Mouse (Mus musculus) forebrain, embryonic 15.5 days (tissue): ENCODE data around the gene Frmd4b. TPM values are rescaled to one million over a fixed set of nuclear protein-coding genes. Genes with fewer than 3 reads are reported as not detected.

Experiments used
- ATAC-seq: fragments of 200-750 bp; cut with Nextera tagmentation; replicated peaks from 2 replicates; pipeline ENCODE4 v1.8.0; 2017; ENCODE audit warnings: mild to moderate bottlenecking, moderate TSS enrichment, moderate library complexity
- H3K27ac ChIP-seq: fragments of 300-500 bp; sonication (generic); replicated peaks from 2 replicates; pipeline ENCODE4 v1.5.1; 2015; ENCODE audit warnings: mild to moderate bottlenecking, inconsistent platforms
- H3K27me3 ChIP-seq: fragments of 300-500 bp; sonication (generic); 2 replicates; pipeline ENCODE4 v1.6.1; 2015; ENCODE audit warnings: inconsistent platforms
- H3K36me3 ChIP-seq: fragments of 300-500 bp; sonication (generic); 2 replicates; pipeline ENCODE4 v1.6.1; 2015; ENCODE audit warnings: mild to moderate bottlenecking, inconsistent platforms
- H3K4me1 ChIP-seq: fragments of 300-500 bp; sonication (generic); 2 replicates; pipeline ENCODE4 v1.6.1; 2015; ENCODE audit warnings: inconsistent platforms
- H3K4me2 ChIP-seq: fragments of 300-500 bp; sonication (generic); replicated peaks from 2 replicates; pipeline ENCODE4 v1.6.1; 2015; ENCODE audit warnings: mild to moderate bottlenecking, inconsistent platforms
- H3K4me3 ChIP-seq: fragments of 300-500 bp; sonication (generic); 2 replicates; pipeline ENCODE4 v1.5.1; 2015; ENCODE audit warnings: mild to moderate bottlenecking, inconsistent platforms
- H3K9ac ChIP-seq: fragments of 300-500 bp; sonication (generic); replicated peaks from 2 replicates; pipeline ENCODE4 v1.6.1; 2015; ENCODE audit warnings: mild to moderate bottlenecking, inconsistent platforms
- H3K9me3 ChIP-seq: fragments of 300-500 bp; sonication (generic); 2 replicates; pipeline ENCODE4 v1.6.1; 2016; ENCODE audit warnings: inconsistent platforms
- WGBS: fragments of 180-500 bp; shearing (Covaris S2); methylation state at CpG from one replicate; pipeline ENCODE4 v1.1.7; 2015; ENCODE audit warnings: mixed read lengths; 5-methylcytosine and 5-hydroxymethylcytosine counted together
- polyA plus RNA-seq: library from polyadenylated mRNA; unstranded; fragments of >200 nt; fragmentation: Nextera tagmentation; extraction: Ambion mirVana; gene quantifications from 2 replicates; pipeline ENCODE4 v1.2.1, GENCODE M21; 2015

Frmd4b gene
- polyA plus RNA-seq, 1 experiment from 2014 or later = 49.0 TPM

DNA sequence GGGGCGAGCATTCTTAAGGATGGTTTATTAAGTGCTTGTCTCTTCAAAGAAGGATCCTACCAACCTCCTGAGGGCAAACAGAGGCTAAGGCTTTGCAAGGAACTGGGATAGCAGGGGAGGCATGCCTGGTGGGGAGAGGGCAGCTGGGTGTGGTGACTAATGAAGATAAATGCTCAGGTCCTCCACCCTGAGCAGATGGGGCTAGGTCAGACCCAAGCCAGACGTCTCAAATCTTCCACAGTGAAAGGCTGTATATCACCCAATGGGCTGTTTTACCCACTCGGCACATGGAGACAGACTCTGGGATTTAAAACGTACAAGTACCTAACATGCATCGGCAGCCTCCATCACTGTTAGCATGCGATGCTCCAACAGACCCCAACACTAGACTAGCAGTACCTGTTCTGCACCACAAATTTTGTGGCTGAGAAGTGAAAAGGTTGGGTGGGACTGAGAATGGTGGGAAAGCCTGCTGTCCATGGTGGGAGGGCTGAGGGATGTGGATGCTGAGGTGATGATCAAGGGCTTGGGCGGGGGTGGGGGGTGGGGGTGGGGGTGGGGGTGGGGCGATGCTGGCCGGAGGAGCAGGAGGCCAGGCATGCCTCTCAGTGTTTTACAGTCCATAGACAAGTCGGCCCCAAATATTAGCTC lies 214.4 kb downstream of the Frmd4b start:
- no peaks in the 10 kb centered on the region for H3K36me3 ChIP-seq
- H3K4me3 ChIP-seq = no peak overlapping the region
- peaks cover 13% of the 10 kb centered on the region for H3K4me1 ChIP-seq
- H3K9me3 ChIP-seq = no peaks in the 10 kb centered on the region
- 84% methylated on average over 10 of the region's 10 CpGs for WGBS
- no peak overlapping the region for H3K4me2 ChIP-seq
- H3K27me3 ChIP-seq = no peaks in the 10 kb centered on the region
- ATAC-seq = no peak
- no peak overlapping the region for H3K27ac ChIP-seq
- no peak overlapping the region for H3K9ac ChIP-seq

DNA sequence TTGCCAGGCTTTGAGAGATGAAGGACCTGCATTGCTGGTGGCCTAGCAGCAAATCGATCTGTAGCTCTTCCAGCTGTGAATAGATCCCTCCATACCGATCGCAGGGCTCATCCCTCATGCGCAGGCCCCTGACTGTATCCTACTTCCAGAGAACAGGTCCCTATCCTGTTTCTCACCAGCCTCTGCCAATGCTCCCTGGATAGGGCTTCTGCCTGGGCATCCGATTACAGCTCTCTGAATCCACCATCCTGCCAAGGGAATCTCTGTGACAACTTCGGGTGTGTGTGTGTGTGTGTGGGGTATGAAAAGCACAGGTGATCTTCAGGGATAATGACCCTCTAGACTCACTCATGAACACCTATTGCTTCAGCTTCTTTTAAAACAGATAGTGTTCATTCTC lies 216.9 kb downstream of the Frmd4b start:
- no peak overlapping the region for H3K4me3 ChIP-seq
- peaks cover 37% of the 10 kb centered on the region for H3K4me1 ChIP-seq
- no peaks in the 10 kb centered on the region for H3K27me3 ChIP-seq
- H3K4me2 ChIP-seq = no peak overlapping the region
- no peak overlapping the region for H3K9ac ChIP-seq
- H3K27ac ChIP-seq = no peak overlapping the region
- no peaks in the 10 kb centered on the region for H3K9me3 ChIP-seq
- WGBS = 90% methylated on average over 6 of the region's 6 CpGs
- H3K36me3 ChIP-seq = no peaks in the 10 kb centered on the region
- no peak for ATAC-seq

DNA sequence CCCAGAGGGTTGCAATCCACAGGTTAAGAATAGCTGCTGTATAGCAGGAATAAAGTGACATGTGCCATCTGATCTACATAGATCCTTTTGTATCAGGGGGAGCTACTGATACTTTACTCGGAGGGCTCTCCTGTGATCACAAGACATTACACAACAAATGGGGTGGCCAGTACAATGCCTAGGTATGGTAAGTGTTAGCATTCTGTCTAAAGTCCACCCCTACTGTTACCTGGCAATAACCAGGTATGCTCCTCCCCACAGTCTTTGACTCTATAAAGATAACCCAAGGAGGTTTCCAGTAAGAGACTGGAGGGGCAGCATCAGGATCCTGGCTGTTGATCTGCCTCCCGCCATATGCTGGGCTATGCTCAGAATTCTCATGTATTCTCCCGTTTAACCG lies 219.4 kb downstream of the Frmd4b start:
- WGBS = 78% methylated on average over 4 of the region's 4 CpGs

DNA sequence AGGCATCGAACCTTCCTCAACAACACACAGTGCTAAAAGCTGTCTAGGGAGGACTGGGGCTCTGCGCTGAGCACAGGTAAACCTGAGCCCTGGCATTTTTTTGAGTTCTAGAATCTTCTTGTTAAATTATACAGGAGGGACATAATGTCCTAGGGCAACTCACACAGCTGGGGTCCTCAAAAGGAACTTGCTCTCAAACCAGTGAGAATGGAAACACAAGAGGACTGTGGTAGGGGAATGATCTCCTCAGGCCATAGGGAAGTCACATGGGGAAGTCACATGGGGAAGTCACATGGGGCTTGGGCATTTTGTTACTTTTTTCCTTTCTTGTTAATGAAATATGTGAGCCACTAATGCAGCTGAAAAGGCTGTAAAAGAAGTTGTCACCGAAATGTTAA lies 220.4 kb downstream of the Frmd4b start:
- Histone ChIP-seq H3K4me2 (no peak overlapping the region), H3K9ac (no peak overlapping the region), H3K27me3 (no peaks in the 10 kb centered on the region), H3K4me3 (no peak overlapping the region), H3K27ac (peak overlapping the region; percentile 80), H3K9me3 (no peaks in the 10 kb centered on the region), H3K36me3 (no peaks in the 10 kb centered on the region), H3K4me1 (peaks cover 52% of the 10 kb centered on the region)
- WGBS = 16% methylated on average over 3 of the region's 3 CpGs
- peak; percentile 57 for ATAC-seq

More for the DNA sequence above, 219.4 kb downstream of the Frmd4b start:
- Histone ChIP-seq H3K9me3 (no peaks in the 10 kb centered on the region), H3K4me2 (no peak overlapping the region), H3K27me3 (no peaks in the 10 kb centered on the region), H3K36me3 (no peaks in the 10 kb centered on the region), H3K4me3 (no peak overlapping the region), H3K9ac (no peak overlapping the region), H3K4me1 (peaks cover 52% of the 10 kb centered on the region), H3K27ac (0 out of 2 replicates have a peak overlapping the region, but pooled peaks have one; percentile 80)
- ATAC-seq = no peak

DNA sequence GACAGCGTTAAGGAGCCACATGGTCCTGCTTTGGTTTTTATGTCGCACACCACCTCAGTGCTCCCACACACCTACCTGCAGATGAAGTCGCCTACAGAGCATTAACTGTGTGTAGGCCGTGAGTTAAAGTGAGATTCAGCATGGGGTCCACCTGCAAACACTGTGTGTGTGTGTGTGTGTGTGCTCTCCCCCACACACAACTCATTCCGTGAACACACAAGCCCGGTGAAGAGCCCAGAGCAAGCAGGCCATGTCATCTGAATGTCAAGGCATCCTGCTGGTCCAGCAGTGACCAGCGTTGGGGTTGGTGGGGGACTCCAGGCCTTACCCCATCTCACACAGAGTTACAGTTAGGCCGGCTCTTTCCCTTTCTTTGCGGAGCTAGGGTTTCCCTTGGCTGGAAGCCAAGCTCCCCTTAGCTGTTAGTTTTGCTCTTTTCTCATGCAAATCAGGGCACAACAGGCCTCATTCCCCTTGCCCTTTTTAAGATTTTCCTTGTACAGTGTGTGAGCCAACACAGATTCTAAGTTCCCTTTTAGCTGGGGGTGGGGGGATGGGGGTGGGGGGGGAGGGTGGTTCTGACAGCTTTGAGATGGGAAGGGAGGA lies 220.9 kb downstream of the Frmd4b start:
- Histone ChIP-seq H3K4me3 (no peak overlapping the region), H3K36me3 (no peaks in the 10 kb centered on the region), H3K4me2 (0 out of 2 replicates have a peak overlapping the region, but pooled peaks have one; percentile 24), H3K27ac (peak overlapping the region; percentile 80), H3K9me3 (no peaks in the 10 kb centered on the region), H3K27me3 (no peaks in the 10 kb centered on the region), H3K4me1 (peaks cover 52% of the 10 kb centered on the region), H3K9ac (no peak overlapping the region)
- peak; percentile 87 for ATAC-seq
- 5% methylated on average over 9 of the region's 9 CpGs for WGBS

DNA sequence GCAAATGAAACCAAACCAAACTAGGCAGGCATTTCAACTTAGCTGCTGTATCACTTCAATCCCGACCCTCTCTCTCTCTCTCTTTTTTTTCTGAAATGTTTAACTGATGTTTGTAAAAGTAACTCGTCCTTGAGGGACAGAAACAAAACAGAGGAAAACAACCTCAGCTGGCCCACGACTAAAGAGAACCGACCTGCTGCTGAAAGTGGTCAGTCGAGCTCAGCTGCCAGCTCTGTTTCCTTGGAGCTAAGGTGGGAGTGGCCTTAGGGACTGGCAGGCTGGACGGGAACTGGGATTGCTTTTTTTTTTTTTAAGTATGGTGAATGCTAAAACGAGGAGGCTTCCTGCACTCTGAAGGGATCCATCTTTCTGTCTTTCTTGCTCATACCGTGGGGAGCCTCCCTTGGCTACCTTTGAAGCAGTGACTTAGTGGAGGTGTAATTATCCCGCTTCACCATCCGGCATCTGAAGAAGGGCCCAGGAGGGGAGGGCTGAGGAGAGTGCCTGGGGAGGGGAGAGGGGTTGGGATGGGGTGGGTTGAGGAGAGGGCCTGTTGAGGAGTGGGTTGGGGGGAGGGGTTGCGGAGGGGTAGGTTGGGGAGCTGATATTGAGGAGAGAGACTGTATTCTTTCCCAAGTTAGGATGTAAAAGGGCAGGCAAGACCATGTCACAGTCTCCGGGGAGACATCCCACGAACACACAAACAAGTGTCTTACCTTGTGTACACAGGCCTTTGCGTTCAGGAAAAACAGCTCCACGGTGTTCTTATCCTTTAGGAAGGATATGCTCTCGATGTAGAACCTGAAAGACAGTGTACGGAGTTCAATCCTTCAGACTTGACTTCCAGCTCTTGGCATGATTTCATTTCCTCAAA lies 221.6 kb downstream of the Frmd4b start:
- Histone ChIP-seq H3K4me1 (peaks cover 52% of the 10 kb centered on the region), H3K9me3 (no peaks in the 10 kb centered on the region), H3K4me2 (peak overlapping the region; percentile 21; the same call in 1 of the 2 replicates), H3K4me3 (no peak overlapping the region), H3K9ac (0 out of 2 replicates have a peak overlapping the region, but pooled peaks have one; percentile 2), H3K27me3 (no peaks in the 10 kb centered on the region), H3K36me3 (no peaks in the 10 kb centered on the region), H3K27ac (peak overlapping the region; percentile 80)
- 5% methylated on average over 17 of the region's 17 CpGs for WGBS
- no peak for ATAC-seq

DNA sequence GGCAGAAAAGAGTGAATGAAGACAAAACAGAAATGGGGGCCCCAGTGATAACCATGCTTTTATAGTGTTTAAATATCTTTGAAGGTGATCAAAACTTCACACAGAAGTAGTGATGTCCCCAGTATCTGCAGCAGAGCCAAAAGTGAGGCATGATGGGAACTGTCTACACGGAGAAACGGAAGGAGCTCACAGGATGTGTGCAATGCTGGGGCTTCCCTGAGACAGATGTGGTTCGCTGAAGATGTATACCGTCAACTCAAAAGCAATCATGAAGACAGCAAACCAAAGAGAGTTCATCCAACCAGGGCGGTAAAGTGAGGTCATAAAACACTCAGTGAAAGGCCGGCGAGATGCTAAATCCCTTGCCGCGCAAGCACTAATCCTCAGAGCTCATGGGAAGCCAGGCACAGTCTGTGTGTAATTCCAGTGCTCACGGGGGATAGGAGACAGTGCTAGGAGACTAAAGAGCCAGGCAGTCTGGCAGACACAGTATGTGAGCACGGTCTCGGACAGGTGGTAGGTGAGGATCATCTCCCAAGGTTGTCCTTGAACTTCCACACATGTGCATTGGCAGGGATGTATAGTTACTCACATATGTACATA lies 222.8 kb downstream of the Frmd4b start:
- 25% methylated on average over 12 of the region's 12 CpGs for WGBS
- peak overlapping the region; percentile 21; the same call in 1 of the 2 replicates for H3K4me2 ChIP-seq

DNA sequence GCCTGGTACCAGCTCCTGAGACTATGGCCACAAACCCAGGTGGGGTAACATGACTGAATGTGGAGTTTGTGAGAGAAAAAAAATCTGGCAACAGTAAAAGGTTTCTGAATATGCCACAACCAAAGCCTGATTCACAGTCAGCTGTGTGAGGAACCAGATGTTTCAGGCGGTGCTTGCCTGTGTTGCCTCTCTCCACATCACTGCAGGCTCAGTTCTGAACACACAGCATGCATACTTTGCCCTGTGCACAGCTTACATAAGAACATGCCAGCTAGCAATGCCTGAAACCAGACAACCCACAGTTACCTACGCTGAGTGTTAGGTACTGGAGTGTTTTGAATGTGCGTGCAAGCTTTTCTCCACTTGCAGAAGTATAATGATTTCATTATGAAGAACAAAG lies 224.4 kb downstream of the Frmd4b start:
- Histone ChIP-seq H3K4me2 (no peak overlapping the region), H3K4me1 (peaks cover 42% of the 10 kb centered on the region), H3K9ac (no peak overlapping the region), H3K9me3 (no peaks in the 10 kb centered on the region), H3K27ac (no peak overlapping the region; the same call in 1 of the 2 replicates), H3K36me3 (no peaks in the 10 kb centered on the region), H3K27me3 (no peaks in the 10 kb centered on the region), H3K4me3 (no peak overlapping the region)
- WGBS = 64% methylated on average over 3 of the region's 3 CpGs
- no peak for ATAC-seq

More for the DNA sequence above, 222.8 kb downstream of the Frmd4b start:
- H3K27me3 ChIP-seq = no peaks in the 10 kb centered on the region
- H3K9me3 ChIP-seq = no peaks in the 10 kb centered on the region
- peaks cover 52% of the 10 kb centered on the region for H3K4me1 ChIP-seq
- no peaks in the 10 kb centered on the region for H3K36me3 ChIP-seq
- no peak overlapping the region for H3K9ac ChIP-seq
- no peak overlapping the region for H3K4me3 ChIP-seq
- peak overlapping the region; percentile 80 for H3K27ac ChIP-seq
- ATAC-seq = no peak

DNA sequence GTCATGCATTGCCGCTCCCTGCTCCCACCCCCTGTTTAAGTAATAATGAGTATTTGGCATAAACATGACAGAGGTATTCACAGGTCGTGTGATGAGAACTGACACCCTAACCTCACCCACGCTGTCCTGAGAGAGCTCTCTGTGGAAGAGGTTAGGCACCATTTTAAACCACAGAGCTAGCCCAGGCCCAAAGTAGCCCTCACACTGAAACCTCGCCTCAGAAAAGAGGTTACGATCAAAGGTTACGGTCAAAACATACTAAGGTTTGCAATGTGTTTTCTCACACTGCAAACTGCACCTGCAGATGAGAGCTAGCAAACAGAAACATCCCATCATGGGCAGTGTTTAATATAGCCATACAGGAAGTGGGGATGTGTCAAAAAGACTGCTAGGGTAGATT lies 230.0 kb downstream of the Frmd4b start:
- Histone ChIP-seq H3K4me2 (no peak overlapping the region), H3K27me3 (no peaks in the 10 kb centered on the region), H3K4me1 (no peaks in the 10 kb centered on the region), H3K9ac (no peak overlapping the region), H3K27ac (no peak overlapping the region), H3K9me3 (no peaks in the 10 kb centered on the region), H3K4me3 (no peak overlapping the region), H3K36me3 (no peaks in the 10 kb centered on the region)
- 88% methylated on average over 6 of the region's 6 CpGs for WGBS
- ATAC-seq = no peak

DNA sequence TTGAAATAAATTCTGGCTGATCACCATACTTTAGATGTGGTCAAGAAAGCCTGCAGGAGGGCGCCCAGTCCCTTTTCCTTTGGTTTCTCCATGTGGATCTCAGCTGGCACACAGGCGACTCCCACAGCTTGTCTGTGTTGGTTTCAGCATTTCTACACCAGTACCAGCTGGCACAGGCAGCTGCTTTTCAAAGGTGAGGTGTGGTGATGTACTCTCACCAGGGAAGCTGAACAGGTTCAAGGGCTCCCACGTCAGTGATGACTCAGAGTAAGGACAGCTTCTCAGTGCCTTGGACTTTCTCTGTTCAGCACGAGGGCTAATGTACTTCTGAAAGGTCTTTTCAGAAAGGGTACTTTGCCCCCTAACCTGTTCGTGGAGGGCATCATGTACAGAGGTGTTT lies 232.4 kb downstream of the Frmd4b start:
- Histone ChIP-seq H3K9me3 (no peaks in the 10 kb centered on the region), H3K27ac (no peak overlapping the region), H3K4me2 (no peak overlapping the region)

DNA sequence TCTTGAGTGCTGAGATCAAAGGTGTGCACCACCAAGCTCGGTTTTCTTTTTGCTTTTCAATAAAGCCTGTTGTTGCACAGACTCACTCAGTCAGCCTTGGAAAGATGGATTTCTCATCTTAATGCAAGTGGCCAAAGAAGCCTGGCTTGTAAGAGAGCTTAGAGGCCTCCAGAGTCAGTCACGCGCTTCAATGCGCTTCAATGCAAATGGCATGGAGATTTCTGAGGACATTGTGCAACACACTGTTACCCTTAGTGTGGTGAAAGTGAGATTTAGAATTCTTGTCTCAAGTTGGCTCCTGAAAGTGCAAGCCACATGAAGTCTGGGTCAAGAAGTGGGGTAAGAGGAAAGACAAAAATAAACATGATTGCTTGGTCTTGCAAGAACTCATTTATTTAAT lies 236.1 kb downstream of the Frmd4b start:
- Histone ChIP-seq H3K4me1 (peaks cover 10% of the 10 kb centered on the region; the same call in 1 of the 2 replicates), H3K36me3 (no peaks in the 10 kb centered on the region), H3K9ac (no peak overlapping the region), H3K27me3 (no peaks in the 10 kb centered on the region), H3K27ac (no peak overlapping the region), H3K4me2 (no peak overlapping the region), H3K4me3 (no peak overlapping the region), H3K9me3 (no peaks in the 10 kb centered on the region)
- ATAC-seq = no peak
- 57% methylated on average over 4 of the region's 4 CpGs for WGBS

More for the DNA sequence above, 232.4 kb downstream of the Frmd4b start:
- Histone ChIP-seq H3K27me3 (no peaks in the 10 kb centered on the region), H3K4me1 (peaks cover 10% of the 10 kb centered on the region; the same call in 1 of the 2 replicates), H3K4me3 (no peak overlapping the region), H3K9ac (no peak overlapping the region), H3K36me3 (no peaks in the 10 kb centered on the region)
- ATAC-seq = no peak
- 83% methylated on average over 5 of the region's 5 CpGs for WGBS
